Mouse (Mus musculus): ENCODE data around the gene Unc79. TPM values are rescaled to one million over a fixed set of nuclear protein-coding genes. Genes with fewer than 3 reads are reported as not detected.

Gene Unc79
- polyA plus RNA-seq, 1 experiment from 2014 or later: 0.70 TPM

DNA sequence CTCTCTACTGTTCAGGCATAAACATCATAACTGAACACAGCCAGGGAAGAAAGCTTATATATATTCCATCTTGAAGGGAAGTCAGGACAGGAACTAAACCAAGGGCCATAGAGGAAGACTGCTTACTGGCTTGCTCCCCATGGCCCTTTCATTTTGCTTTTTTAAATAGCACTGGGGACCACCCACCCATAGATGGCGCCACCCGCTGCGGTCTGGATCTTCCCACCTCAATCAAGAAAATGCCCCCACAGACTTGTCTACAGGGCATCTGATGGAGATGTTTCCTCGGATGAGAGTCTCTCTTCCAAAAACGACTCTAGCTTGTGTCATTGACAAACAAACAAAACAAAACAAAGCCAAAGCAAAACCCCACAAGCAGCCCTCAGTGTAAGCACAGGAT, 151.4 kb downstream of the Unc79 start:
- H3K27me3 ChIP-seq (ENCODE audit: low read depth, poor library complexity, severe bottlenecking): no peaks in the 10 kb centered on the region
- no peak overlapping the region for H3K27ac ChIP-seq (replicated peaks)
- no peak overlapping the region for H3K4me3 ChIP-seq
- DNase-seq (ENCODE audit: low spot score): no peak
- no peaks in the 10 kb centered on the region for H3K36me3 ChIP-seq
- H3K9me3 ChIP-seq (replicated peaks): no peaks in the 10 kb centered on the region
- WGBS: 73% methylated on average over 5 of the region's 5 CpGs
- H3K4me1 ChIP-seq: peaks cover 5% of the 10 kb centered on the region; the same call in 1 of the 2 replicates

DNA sequence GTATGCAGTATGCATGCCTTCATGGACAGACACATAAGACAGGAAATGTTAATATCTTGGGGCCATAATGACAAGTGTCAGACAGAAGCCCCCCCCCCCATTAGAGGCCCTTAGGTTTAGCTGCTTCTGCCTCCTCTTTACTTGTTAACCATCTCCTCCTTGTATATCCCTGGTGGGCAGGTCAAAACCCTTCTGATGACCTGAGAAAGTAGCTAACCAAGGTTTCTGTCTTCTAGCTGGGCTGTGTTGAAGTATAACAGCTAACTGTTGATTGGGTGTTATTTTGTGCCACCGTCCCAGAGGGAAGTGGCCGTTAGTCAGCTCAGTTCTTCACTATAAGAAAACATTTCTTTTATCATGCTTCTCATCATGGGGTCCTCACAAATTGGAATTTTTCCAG, 154.4 kb downstream of the Unc79 start:
- WGBS: 84% methylated on average over 2 of the region's 2 CpGs
- Histone ChIP-seq H3K4me1 (peaks cover 5% of the 10 kb centered on the region; the same call in 1 of the 2 replicates), H3K27me3 (ENCODE audit: low read depth, poor library complexity, severe bottlenecking) (no peaks in the 10 kb centered on the region), H3K36me3 (no peaks in the 10 kb centered on the region), H3K4me3 (no peak overlapping the region), H3K9me3 (replicated peaks) (no peaks in the 10 kb centered on the region), H3K27ac (replicated peaks) (no peak overlapping the region)
- DNase-seq (ENCODE audit: low spot score): no peak

- H3K27me3 ChIP-seq (ENCODE audit: low read depth, poor library complexity, severe bottlenecking): no peaks in the 10 kb centered on the region
- no peaks in the 10 kb centered on the region for H3K9me3 ChIP-seq (replicated peaks)
- no peak overlapping the region for H3K27ac ChIP-seq (replicated peaks)
- H3K4me3 ChIP-seq: no peak overlapping the region
- no peaks in the 10 kb centered on the region for H3K36me3 ChIP-seq
- WGBS: 17% methylated on average over 5 of the region's 5 CpGs
- H3K4me1 ChIP-seq: peaks cover 5% of the 10 kb centered on the region; the same call in 1 of the 2 replicates
- DNase-seq (ENCODE audit: low spot score): no peak
Observed at GRCm38 (mm10) chr12:103103601-103104000, 154.9 kb downstream of the Unc79 start.

- 93% methylated on average over 7 of the region's 7 CpGs for WGBS
- no peaks in the 10 kb centered on the region for H3K9me3 ChIP-seq (replicated peaks)
- no peaks in the 10 kb centered on the region for H3K27me3 ChIP-seq (ENCODE audit: low read depth, poor library complexity, severe bottlenecking)
- DNase-seq (ENCODE audit: low spot score): no peak
- no peak overlapping the region for H3K27ac ChIP-seq (replicated peaks)
- H3K4me1 ChIP-seq: no peaks in the 10 kb centered on the region
- H3K4me3 ChIP-seq: no peak overlapping the region
- H3K36me3 ChIP-seq: peaks cover 9% of the 10 kb centered on the region; the same call in 1 of the 2 replicates
Observed at GRCm38 (mm10) chr12:103109301-103109700, 160.6 kb downstream of the Unc79 start.

GRCm38 (mm10) chr12:103116639-103117038, 168.0 kb downstream of the Unc79 start:
- peaks cover 3% of the 10 kb centered on the region; the same call in 1 of the 2 replicates for H3K4me1 ChIP-seq
- H3K9me3 ChIP-seq (replicated peaks): no peaks in the 10 kb centered on the region
- 91% methylated on average over 8 of the region's 8 CpGs for WGBS
- H3K27me3 ChIP-seq (ENCODE audit: low read depth, poor library complexity, severe bottlenecking): no peaks in the 10 kb centered on the region
- H3K36me3 ChIP-seq: peaks cover 9% of the 10 kb centered on the region; the same call in 1 of the 2 replicates
- no peak for DNase-seq (ENCODE audit: low spot score)
- H3K27ac ChIP-seq (replicated peaks): no peak overlapping the region
- H3K4me3 ChIP-seq: no peak overlapping the region

DNA sequence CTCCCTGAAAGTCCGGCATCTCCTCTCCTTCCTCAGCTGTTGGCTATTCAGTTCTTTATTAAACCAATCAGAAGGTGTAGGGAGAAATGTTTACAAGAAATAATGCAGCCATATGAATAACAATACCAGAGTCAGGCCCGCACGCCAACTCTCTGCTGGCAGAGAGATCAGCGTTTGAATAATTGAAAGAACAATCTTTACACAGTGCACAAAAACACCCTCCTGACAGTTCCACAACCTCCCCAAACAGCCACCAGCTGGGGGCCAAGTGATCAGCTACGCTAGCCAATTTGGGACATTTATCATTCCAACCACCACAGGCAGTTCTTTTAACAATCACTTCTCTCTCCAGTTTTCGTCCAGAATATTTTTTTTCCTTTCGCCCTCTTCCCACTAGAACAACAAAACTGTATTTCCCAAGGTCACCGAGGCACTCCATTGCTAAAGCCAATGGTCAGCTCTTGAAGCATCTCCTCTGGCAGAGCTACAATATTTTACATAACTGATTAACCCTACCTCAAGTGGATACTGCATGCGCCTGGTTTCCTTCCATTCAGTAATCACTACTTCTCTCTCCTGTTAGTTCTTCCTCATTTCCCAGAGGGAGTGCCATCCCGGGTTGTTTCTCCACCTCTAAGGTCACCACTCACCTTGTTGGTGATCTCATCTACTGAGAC, 169.0 kb downstream of the Unc79 start:
- Histone ChIP-seq H3K9me3 (replicated peaks) (no peaks in the 10 kb centered on the region), H3K4me3 (no peak overlapping the region), H3K27ac (replicated peaks) (no peak overlapping the region), H3K36me3 (peaks cover 3% of the 10 kb centered on the region; the same call in 1 of the 2 replicates), H3K27me3 (ENCODE audit: low read depth, poor library complexity, severe bottlenecking) (no peaks in the 10 kb centered on the region), H3K4me1 (peaks cover 3% of the 10 kb centered on the region; the same call in 1 of the 2 replicates)
- 87% methylated on average over 10 of the region's 10 CpGs for WGBS
- no peak for DNase-seq (ENCODE audit: low spot score)

DNA sequence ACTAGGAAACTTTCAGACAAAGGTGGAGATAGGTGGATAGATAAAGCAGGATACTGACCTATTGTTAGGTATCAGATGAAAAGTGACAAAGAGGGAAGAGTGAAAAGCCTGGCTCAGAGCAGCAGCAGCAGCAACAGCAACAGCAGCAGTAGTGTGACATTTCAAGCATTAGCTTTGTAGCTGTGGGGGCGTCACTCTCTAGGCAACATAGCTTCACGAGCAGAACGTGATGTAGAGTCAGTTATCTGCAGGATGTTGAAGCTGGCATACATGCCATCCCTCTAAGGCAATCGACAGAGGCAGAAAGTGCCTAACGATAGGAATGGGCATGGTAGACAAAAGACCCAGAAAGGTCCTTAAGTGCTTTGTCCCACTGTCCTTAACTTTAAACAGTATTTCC, 173.3 kb downstream of the Unc79 start:
- Histone ChIP-seq H3K4me3 (no peak overlapping the region), H3K27me3 (ENCODE audit: low read depth, poor library complexity, severe bottlenecking) (no peaks in the 10 kb centered on the region), H3K4me1 (peaks cover 7% of the 10 kb centered on the region; the same call in 1 of the 2 replicates), H3K27ac (replicated peaks) (no peak overlapping the region), H3K36me3 (no peaks in the 10 kb centered on the region), H3K9me3 (replicated peaks) (no peaks in the 10 kb centered on the region)
- WGBS: 88% methylated on average over 5 of the region's 5 CpGs
- DNase-seq (ENCODE audit: low spot score): no peak

- H3K4me3 ChIP-seq: no peak overlapping the region
- H3K27me3 ChIP-seq (ENCODE audit: low read depth, poor library complexity, severe bottlenecking): no peaks in the 10 kb centered on the region
- 76% methylated on average over 1 of the region's 1 CpGs for WGBS
- DNase-seq (ENCODE audit: low spot score): no peak
- no peaks in the 10 kb centered on the region for H3K9me3 ChIP-seq (replicated peaks)
- peaks cover 3% of the 10 kb centered on the region; the same call in 1 of the 2 replicates for H3K4me1 ChIP-seq
- H3K27ac ChIP-seq (replicated peaks): no peak overlapping the region
- H3K36me3 ChIP-seq: no peaks in the 10 kb centered on the region
Observed at GRCm38 (mm10) chr12:103123861-103124260, 175.2 kb downstream of the Unc79 start.

- 93% methylated on average over 6 of the region's 6 CpGs for WGBS
- Histone ChIP-seq H3K27me3 (ENCODE audit: low read depth, poor library complexity, severe bottlenecking) (no peaks in the 10 kb centered on the region), H3K27ac (replicated peaks) (no peak overlapping the region), H3K4me3 (no peak overlapping the region), H3K36me3 (0 out of 2 replicates have a peak, but pooled peaks cover 6% of the 10 kb centered on the region), H3K9me3 (replicated peaks) (no peaks in the 10 kb centered on the region), H3K4me1 (peaks cover under 1% of the 10 kb centered on the region; the same call in 1 of the 2 replicates)
- DNase-seq (ENCODE audit: low spot score): no peak
Observed at GRCm38 (mm10) chr12:103128914-103129313, 180.3 kb downstream of the Unc79 start.

DNA sequence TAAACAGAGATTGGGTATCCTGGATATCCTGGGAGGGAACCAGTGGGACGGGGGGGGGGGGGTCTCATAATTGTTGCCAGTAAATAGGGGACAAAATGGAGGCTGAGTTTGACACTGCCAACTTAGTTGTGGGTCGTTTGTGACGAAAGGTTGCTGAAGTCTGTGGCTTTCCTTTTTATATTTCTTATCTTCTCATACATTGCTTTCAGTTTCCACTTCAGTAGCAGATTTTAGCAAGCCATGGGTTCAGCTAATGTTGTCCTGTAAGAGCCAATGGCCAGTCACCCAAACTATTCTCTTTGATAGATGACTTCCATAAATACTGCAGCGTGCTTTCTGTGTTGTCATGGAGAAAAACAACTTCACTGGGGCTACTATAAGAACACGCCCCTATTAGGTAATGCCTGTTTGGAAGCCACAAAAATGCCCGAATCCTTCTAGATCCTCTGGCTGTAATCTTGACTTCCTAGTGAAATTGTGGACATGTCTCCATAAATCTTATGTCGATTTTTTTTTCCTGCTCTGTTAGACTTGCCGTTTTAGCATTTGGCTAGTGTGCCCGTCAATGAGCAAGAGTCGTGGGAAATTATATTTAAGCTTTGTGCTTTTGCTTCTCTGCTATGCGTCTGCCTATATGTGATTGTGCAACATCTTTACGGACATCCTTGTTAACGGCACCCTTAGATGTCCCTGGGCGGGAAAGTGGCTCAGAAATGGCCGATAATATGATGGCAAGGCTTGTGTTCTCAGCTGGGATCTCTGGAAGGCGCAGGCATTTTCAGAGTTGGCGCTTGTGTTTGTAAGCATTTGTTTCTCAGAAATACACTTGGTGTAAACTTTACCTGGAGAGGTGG, 181.0 kb downstream of the Unc79 start:
- Histone ChIP-seq H3K9me3 (replicated peaks) (no peaks in the 10 kb centered on the region), H3K27ac (replicated peaks) (no peak overlapping the region), H3K4me3 (no peak overlapping the region), H3K36me3 (0 out of 2 replicates have a peak, but pooled peaks cover 6% of the 10 kb centered on the region), H3K4me1 (no peaks in the 10 kb centered on the region), H3K27me3 (ENCODE audit: low read depth, poor library complexity, severe bottlenecking) (no peaks in the 10 kb centered on the region)
- WGBS: 91% methylated on average over 17 of the region's 17 CpGs
- DNase-seq (ENCODE audit: low spot score): no peak

- Histone ChIP-seq H3K4me1 (no peaks in the 10 kb centered on the region), H3K27me3 (ENCODE audit: low read depth, poor library complexity, severe bottlenecking) (no peaks in the 10 kb centered on the region), H3K27ac (replicated peaks) (no peak overlapping the region), H3K9me3 (replicated peaks) (no peaks in the 10 kb centered on the region), H3K36me3 (0 out of 2 replicates have a peak, but pooled peaks cover 6% of the 10 kb centered on the region), H3K4me3 (no peak overlapping the region)
- no peak for DNase-seq (ENCODE audit: low spot score)
- WGBS: 62% methylated on average over 6 of the region's 6 CpGs
Observed at GRCm38 (mm10) chr12:103131419-103131818, 182.8 kb downstream of the Unc79 start.

DNA sequence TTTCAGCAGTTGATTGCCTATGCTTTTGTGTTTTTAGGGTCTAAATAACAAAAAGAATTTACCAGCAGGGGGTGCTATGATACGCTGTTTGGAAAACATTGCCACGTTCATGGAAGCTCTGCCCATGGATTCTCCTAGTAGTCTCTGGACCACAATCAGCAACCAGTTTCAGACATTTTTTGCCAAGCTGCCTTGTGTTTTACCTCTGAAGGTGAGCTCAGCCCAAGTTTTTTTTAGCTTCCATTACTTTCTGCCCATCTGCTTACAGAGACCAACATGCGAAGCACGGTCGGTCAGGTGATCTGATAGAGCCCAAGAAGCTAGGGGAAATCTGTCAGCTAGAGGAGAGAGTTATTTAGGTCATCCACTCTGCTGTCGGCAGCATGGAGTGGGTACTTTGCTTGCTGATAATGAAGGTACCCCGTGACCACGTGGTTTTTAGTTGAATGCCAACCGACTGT, 193.9 kb downstream of the Unc79 start:
- Histone ChIP-seq H3K36me3 (peaks cover 11% of the 10 kb centered on the region; the same call in 1 of the 2 replicates), H3K4me3 (no peak overlapping the region), H3K27ac (replicated peaks) (no peak overlapping the region), H3K9me3 (replicated peaks) (peaks cover 7% of the 10 kb centered on the region; the same call in 1 of the 2 replicates), H3K4me1 (peaks cover 14% of the 10 kb centered on the region), H3K27me3 (ENCODE audit: low read depth, poor library complexity, severe bottlenecking) (no peaks in the 10 kb centered on the region)
- 64% methylated on average over 9 of the region's 9 CpGs for WGBS
- peak; percentile 25 for DNase-seq (ENCODE audit: low spot score)
